Mouse (Mus musculus): ENCODE measurements around the gene Clasp1. TPM values are rescaled to one million over a fixed set of nuclear protein-coding genes. Genes with fewer than 3 reads are reported as not detected.

Clasp1 gene
- polyA plus RNA-seq, 1 experiment: 22.3 TPM

DNA sequence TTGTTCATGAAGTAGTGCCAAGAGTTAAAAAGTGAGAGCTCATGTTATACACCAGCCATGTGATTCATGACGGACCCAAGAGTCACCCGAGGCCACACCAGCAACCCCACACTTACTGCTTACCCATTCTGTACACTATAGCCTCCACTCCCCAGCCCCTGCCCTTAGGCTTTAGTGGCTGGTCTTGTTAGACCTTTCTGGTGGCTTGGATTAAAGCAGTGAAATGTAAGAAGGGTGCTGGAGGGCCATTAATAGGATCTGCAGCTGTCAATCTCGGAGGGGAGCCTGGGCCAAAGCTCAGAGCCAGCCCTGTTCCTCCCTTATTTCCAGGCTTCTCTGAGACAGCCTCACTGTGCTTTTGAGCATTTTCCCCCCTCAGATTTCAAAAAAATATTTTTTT is 56.1 kb downstream of the Clasp1 start:
- no peak overlapping the region for H3K4me3 ChIP-seq (ENCODE audit: insufficient read depth, low read length)
- no peak overlapping the region for H3K27ac ChIP-seq (ENCODE audit: insufficient read depth, low read depth, low read length)
- H3K4me1 ChIP-seq (ENCODE audit: control insufficient read depth, insufficient read depth, low read length): peaks cover 22% of the 10 kb centered on the region
- TF ChIP-seq CTCF (IDR thresholded peaks at IDR 0.05; ENCODE audit: low read depth, low read length) (no peak), POLR2A (IDR thresholded peaks at IDR 0.05; ENCODE audit: borderline replicate concordance, low read depth, low read length) (no peak)

DNA sequence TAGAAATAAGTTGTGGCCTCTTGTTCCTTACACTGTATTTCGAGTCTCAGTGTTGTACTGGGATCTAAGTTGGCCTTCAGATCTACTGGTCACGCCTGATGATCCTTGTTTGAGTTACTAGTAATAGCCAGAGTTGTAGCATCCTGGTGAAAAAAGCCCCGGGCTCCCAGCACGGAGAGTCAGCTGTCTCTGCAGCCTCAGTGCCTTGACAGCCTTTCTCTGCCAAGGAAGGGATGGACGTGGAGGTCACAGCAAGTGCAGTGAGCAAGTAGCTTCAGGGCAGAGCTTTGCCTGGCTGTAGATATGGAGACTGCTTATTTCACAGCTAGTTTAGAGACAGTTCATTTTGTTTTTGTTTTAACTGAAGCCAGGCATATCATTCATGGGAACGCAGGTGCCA is 56.6 kb downstream of the Clasp1 start:
- H3K4me1 ChIP-seq (ENCODE audit: control insufficient read depth, insufficient read depth, low read length): peaks cover 22% of the 10 kb centered on the region
- H3K4me3 ChIP-seq (ENCODE audit: insufficient read depth, low read length): no peak overlapping the region
- no peak for TF ChIP-seq CTCF (IDR thresholded peaks at IDR 0.05; ENCODE audit: low read depth, low read length)
- no peak for TF ChIP-seq POLR2A (IDR thresholded peaks at IDR 0.05; ENCODE audit: borderline replicate concordance, low read depth, low read length)
- no peak overlapping the region for H3K27ac ChIP-seq (ENCODE audit: insufficient read depth, low read depth, low read length)

DNA sequence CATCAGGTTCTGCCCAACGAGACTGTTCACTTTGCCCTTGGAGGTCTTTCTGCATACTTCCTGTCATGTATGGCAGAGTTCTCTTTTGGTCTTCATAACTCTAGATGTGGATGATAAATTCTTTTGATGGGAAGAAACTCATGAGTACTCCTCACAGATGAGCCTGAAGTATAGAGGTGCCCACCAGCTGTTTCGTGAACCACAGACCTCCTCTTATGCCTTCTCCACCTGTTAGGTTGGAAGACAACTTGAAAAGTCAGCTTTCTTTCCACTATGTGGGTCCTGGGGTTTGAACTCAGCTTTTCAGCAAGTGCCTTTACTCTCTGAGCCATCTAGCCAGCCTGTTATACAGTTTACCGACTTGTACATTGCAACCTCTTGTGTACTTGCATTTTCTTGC is 57.1 kb downstream of the Clasp1 start:
- TF ChIP-seq POLR2A (IDR thresholded peaks at IDR 0.05; ENCODE audit: borderline replicate concordance, low read depth, low read length) (no peak), CTCF (IDR thresholded peaks at IDR 0.05; ENCODE audit: low read depth, low read length) (no peak)
- Histone ChIP-seq H3K27ac (ENCODE audit: insufficient read depth, low read depth, low read length) (no peak overlapping the region), H3K4me1 (ENCODE audit: control insufficient read depth, insufficient read depth, low read length) (peaks cover 22% of the 10 kb centered on the region)

DNA sequence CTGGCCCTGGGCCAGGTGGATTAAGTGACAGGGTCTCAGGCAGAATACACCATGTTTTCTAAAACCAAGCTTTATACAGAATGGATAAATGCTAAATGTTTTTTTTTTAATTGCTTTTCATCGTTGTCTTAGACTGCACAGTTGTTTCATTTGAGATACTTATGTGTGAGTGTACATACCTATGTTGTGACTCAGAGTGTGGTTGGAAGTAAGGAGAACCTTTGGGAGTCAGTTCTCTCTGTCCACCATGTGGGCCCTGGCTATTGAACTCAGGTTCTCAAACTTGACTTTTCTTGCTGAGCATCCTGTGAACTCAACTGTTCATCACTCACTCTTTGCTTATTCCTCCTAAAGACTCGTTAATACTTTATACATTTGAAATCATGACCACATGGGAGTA is 58.3 kb downstream of the Clasp1 start:
- H3K4me3 ChIP-seq (ENCODE audit: insufficient read depth, low read length): no peak overlapping the region
- no peak overlapping the region for H3K27ac ChIP-seq (ENCODE audit: insufficient read depth, low read depth, low read length)
- TF ChIP-seq CTCF (IDR thresholded peaks at IDR 0.05; ENCODE audit: low read depth, low read length): no peak
- TF ChIP-seq POLR2A (IDR thresholded peaks at IDR 0.05; ENCODE audit: borderline replicate concordance, low read depth, low read length): no peak
- peaks cover 22% of the 10 kb centered on the region for H3K4me1 ChIP-seq (ENCODE audit: control insufficient read depth, insufficient read depth, low read length)

More for the DNA sequence above, 57.1 kb downstream of the Clasp1 start:
- no peak overlapping the region for H3K4me3 ChIP-seq (ENCODE audit: insufficient read depth, low read length)

GRCm38 (mm10) chr1:118448214-118448613 is 59.4 kb downstream of the Clasp1 start:
- no peak for TF ChIP-seq CTCF (IDR thresholded peaks at IDR 0.05; ENCODE audit: low read depth, low read length)
- no peak for TF ChIP-seq POLR2A (IDR thresholded peaks at IDR 0.05; ENCODE audit: borderline replicate concordance, low read depth, low read length)
- H3K4me3 ChIP-seq (ENCODE audit: insufficient read depth, low read length): no peak overlapping the region
- peaks cover 22% of the 10 kb centered on the region for H3K4me1 ChIP-seq (ENCODE audit: control insufficient read depth, insufficient read depth, low read length)
- no peak overlapping the region for H3K27ac ChIP-seq (ENCODE audit: insufficient read depth, low read depth, low read length)

GRCm38 (mm10) chr1:118450891-118451450 is 62.1 kb downstream of the Clasp1 start:
- no peak for TF ChIP-seq CTCF (IDR thresholded peaks at IDR 0.05; ENCODE audit: low read depth, low read length)
- TF ChIP-seq POLR2A (IDR thresholded peaks at IDR 0.05; ENCODE audit: borderline replicate concordance, low read depth, low read length): no peak
- peaks cover 22% of the 10 kb centered on the region for H3K4me1 ChIP-seq (ENCODE audit: control insufficient read depth, insufficient read depth, low read length)

DNA sequence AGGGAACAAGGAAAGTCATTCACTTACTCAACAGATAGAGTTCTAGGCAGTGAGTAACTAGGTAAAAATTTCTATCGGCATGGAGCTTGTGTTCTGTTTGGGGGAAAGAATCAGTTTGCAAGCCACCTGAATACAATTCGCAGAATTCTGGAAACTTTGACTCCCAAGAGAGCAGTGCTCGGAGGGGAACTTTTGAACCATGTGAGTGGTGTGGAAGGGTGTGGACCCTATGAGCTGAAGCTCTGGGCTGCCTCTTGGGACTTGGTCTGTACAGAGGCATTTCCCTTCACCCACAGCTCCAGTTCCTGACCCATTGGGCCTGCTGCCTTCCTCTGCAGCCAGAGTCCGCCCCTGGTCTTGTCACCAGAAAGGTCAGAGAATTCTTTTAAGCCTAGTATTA is 64.7 kb downstream of the Clasp1 start:
- TF ChIP-seq CTCF (IDR thresholded peaks at IDR 0.05; ENCODE audit: low read depth, low read length): no peak
- TF ChIP-seq POLR2A (IDR thresholded peaks at IDR 0.05; ENCODE audit: borderline replicate concordance, low read depth, low read length): no peak
- H3K4me3 ChIP-seq (ENCODE audit: insufficient read depth, low read length): no peak overlapping the region
- peaks cover 21% of the 10 kb centered on the region for H3K4me1 ChIP-seq (ENCODE audit: control insufficient read depth, insufficient read depth, low read length)
- no peak overlapping the region for H3K27ac ChIP-seq (ENCODE audit: insufficient read depth, low read depth, low read length)

More at GRCm38 (mm10) chr1:118450891-118451450, 62.1 kb downstream of the Clasp1 start:
- Histone ChIP-seq H3K4me3 (ENCODE audit: insufficient read depth, low read length) (no peak overlapping the region), H3K27ac (ENCODE audit: insufficient read depth, low read depth, low read length) (no peak overlapping the region)

DNA sequence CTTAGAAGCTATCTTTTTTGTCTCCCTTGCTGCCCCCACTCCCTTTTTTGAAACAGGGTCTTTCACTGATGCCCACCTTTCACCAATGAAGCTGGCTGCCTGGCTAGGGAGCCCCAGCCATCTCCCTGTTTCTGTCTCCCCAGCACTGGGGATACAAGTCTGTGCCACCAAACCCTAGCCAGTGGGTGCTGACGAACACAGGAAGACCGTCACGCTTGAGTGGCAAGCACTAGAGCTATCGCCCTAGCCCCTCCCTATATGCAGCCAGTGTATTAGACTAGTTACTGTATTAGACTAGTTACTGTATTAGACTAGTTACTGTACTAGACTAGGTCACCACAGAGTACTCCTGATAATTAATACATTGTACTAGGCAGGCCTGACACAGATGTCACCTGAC is 66.0 kb downstream of the Clasp1 start:
- TF ChIP-seq CTCF (IDR thresholded peaks at IDR 0.05; ENCODE audit: low read depth, low read length): no peak
- TF ChIP-seq POLR2A (IDR thresholded peaks at IDR 0.05; ENCODE audit: borderline replicate concordance, low read depth, low read length): no peak
- Histone ChIP-seq H3K4me3 (ENCODE audit: insufficient read depth, low read length) (no peak overlapping the region), H3K4me1 (ENCODE audit: control insufficient read depth, insufficient read depth, low read length) (peaks cover 11% of the 10 kb centered on the region), H3K27ac (ENCODE audit: insufficient read depth, low read depth, low read length) (no peak overlapping the region)

- no peak overlapping the region for H3K4me3 ChIP-seq (ENCODE audit: insufficient read depth, low read length)
- peaks cover 11% of the 10 kb centered on the region for H3K4me1 ChIP-seq (ENCODE audit: control insufficient read depth, insufficient read depth, low read length)
- no peak for TF ChIP-seq CTCF (IDR thresholded peaks at IDR 0.05; ENCODE audit: low read depth, low read length)
- TF ChIP-seq POLR2A (IDR thresholded peaks at IDR 0.05; ENCODE audit: borderline replicate concordance, low read depth, low read length): no peak
- no peak overlapping the region for H3K27ac ChIP-seq (ENCODE audit: insufficient read depth, low read depth, low read length)
Measured at GRCm38 (mm10) chr1:118457256-118457882, 68.5 kb downstream of the Clasp1 start.

DNA sequence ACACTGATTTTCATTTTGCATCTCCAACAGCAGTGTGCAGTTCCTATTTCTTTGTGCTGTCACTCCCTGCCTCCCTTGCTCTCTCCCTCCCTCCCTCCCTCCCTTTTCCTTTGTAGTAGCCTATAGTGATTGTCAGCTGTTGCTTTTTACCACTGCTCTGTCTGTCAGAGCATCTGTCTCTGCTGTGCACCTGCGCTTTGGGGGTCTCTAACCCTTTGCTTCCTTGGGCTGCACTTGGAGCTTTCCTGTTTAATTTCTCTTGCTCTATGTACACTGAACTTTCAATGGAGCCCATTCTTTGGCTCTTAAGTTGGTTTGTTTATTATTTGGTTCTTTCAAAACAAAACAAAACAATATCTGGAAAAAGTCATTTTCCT is 69.0 kb downstream of the Clasp1 start:
- Histone ChIP-seq H3K27ac (ENCODE audit: insufficient read depth, low read depth, low read length) (no peak overlapping the region), H3K4me1 (ENCODE audit: control insufficient read depth, insufficient read depth, low read length) (peaks cover 11% of the 10 kb centered on the region), H3K4me3 (ENCODE audit: insufficient read depth, low read length) (no peak overlapping the region)
- TF ChIP-seq CTCF (IDR thresholded peaks at IDR 0.05; ENCODE audit: low read depth, low read length) (no peak), POLR2A (IDR thresholded peaks at IDR 0.05; ENCODE audit: borderline replicate concordance, low read depth, low read length) (no peak)
